Mouse (Mus musculus): ENCODE measurements around the gene Lmbrd1. TPM values are rescaled to one million over a fixed set of nuclear protein-coding genes. Genes with fewer than 3 reads are reported as not detected.
"Not testable (repeated sequence)": the region's sequence is repeated elsewhere in the genome, so short reads cannot be mapped to it uniquely, and the experiment has no call there.

Gene Lmbrd1
- total RNA-seq (2018; cell fraction: chromatin; rRNA removed) = 100 to 1,000 TPM in 24 of 26 experiments, 10 to 100 TPM in 2; 92.4 to 302 (median 120) TPM
- 100 to 1,000 TPM in 1 of 26 experiments, 10 to 100 TPM in 25; 52.1 to 102 (median 67.9) TPM for total RNA-seq (2018; cell fraction: cytosol; rRNA removed)
- 100 to 1,000 TPM in 17 of 26 experiments, 10 to 100 TPM in 9; 79.7 to 180 (median 107) TPM for total RNA-seq (2018; cell fraction: nucleus; rRNA removed)
- polyA plus RNA-seq (2018) = 56.9 to 120 TPM (median 62.5 TPM) in 3 replicates

- H3K79me2 ChIP-seq (ENCODE audit: inconsistent target) = peaks cover 48% of the 10 kb centered on the region
- H3K36me3 ChIP-seq (ENCODE audit: inconsistent target) = no peaks in the 10 kb centered on the region
- H3K4me3 ChIP-seq (ENCODE audit: inconsistent target) = peak within 1 kb of the TSS; percentile 86
- H3K27ac ChIP-seq = peak within 1 kb of the TSS; percentile 69
- WGBS (ENCODE audit: missing documents) = 2% methylated on average over 39 of the region's 54 CpGs
Measured at GRCm38 (mm10) chr1:24678205-24678917, at the start of gene Lmbrd1. Lmbrd1 (plus strand) TSS chr1:24678630.

- Histone ChIP-seq H3K36me3 (ENCODE audit: inconsistent target) (no peaks in the 10 kb centered on the region), H3K4me3 (ENCODE audit: inconsistent target) (no peak overlapping the region), H3K27ac (no peak overlapping the region), H3K79me2 (ENCODE audit: inconsistent target) (no peaks in the 10 kb centered on the region)
- WGBS (ENCODE audit: missing documents) = 43% methylated on average over 14 of the region's 14 CpGs
Measured at GRCm38 (mm10) chr1:24633553-24634132, 44.8 kb upstream of the Lmbrd1 start.

GRCm38 (mm10) chr1:24650100-24650499 lies 28.3 kb upstream of the Lmbrd1 start:
- Histone ChIP-seq H3K79me2 (ENCODE audit: inconsistent target) (no peaks in the 10 kb centered on the region), H3K36me3 (ENCODE audit: inconsistent target) (no peaks in the 10 kb centered on the region), H3K4me3 (ENCODE audit: inconsistent target) (no peak overlapping the region), H3K27ac (no peak overlapping the region)
- WGBS (ENCODE audit: missing documents) = 91% methylated on average over 1 of the region's 2 CpGs

GRCm38 (mm10) chr1:24659914-24660313 lies 18.5 kb upstream of the Lmbrd1 start:
- no peaks in the 10 kb centered on the region for H3K36me3 ChIP-seq (ENCODE audit: inconsistent target)
- no peak overlapping the region for H3K27ac ChIP-seq
- H3K79me2 ChIP-seq (ENCODE audit: inconsistent target) = no peaks in the 10 kb centered on the region
- no peak overlapping the region for H3K4me3 ChIP-seq (ENCODE audit: inconsistent target)
- WGBS (ENCODE audit: missing documents) = 9% methylated on average over 1 of the region's 1 CpGs

GRCm38 (mm10) chr1:24660662-24661061 lies 17.8 kb upstream of the Lmbrd1 start:
- not testable (repeated sequence) for H3K4me3 ChIP-seq (ENCODE audit: inconsistent target); H3K36me3 ChIP-seq (ENCODE audit: inconsistent target); H3K27ac ChIP-seq; H3K79me2 ChIP-seq (ENCODE audit: inconsistent target)

GRCm38 (mm10) chr1:24661551-24661950 lies 16.9 kb upstream of the Lmbrd1 start:
- WGBS (ENCODE audit: missing documents) = 80% methylated on average over 3 of the region's 3 CpGs

GRCm38 (mm10) chr1:24664158-24664557 lies 14.3 kb upstream of the Lmbrd1 start:
- no peaks in the 10 kb centered on the region for H3K36me3 ChIP-seq (ENCODE audit: inconsistent target)
- H3K79me2 ChIP-seq (ENCODE audit: inconsistent target) = no peaks in the 10 kb centered on the region
- H3K4me3 ChIP-seq (ENCODE audit: inconsistent target) = no peak overlapping the region
- H3K27ac ChIP-seq = no peak overlapping the region

More at GRCm38 (mm10) chr1:24661551-24661950, 16.9 kb upstream of the Lmbrd1 start:
- Histone ChIP-seq H3K36me3 (ENCODE audit: inconsistent target) (no peaks in the 10 kb centered on the region), H3K27ac (no peak overlapping the region), H3K79me2 (ENCODE audit: inconsistent target) (no peaks in the 10 kb centered on the region), H3K4me3 (ENCODE audit: inconsistent target) (no peak overlapping the region)

GRCm38 (mm10) chr1:24673231-24673630 lies 5.2 kb upstream of the Lmbrd1 start:
- no peak overlapping the region for H3K4me3 ChIP-seq (ENCODE audit: inconsistent target)
- WGBS (ENCODE audit: missing documents) = 55% methylated on average over 3 of the region's 3 CpGs
- H3K36me3 ChIP-seq (ENCODE audit: inconsistent target) = no peaks in the 10 kb centered on the region
- no peak overlapping the region for H3K27ac ChIP-seq
- no peaks in the 10 kb centered on the region for H3K79me2 ChIP-seq (ENCODE audit: inconsistent target)

GRCm38 (mm10) chr1:24677706-24678105 lies 724 bp upstream of the Lmbrd1 start:
- no peaks in the 10 kb centered on the region for H3K36me3 ChIP-seq (ENCODE audit: inconsistent target)
- peak overlapping the region; percentile 40 for H3K4me3 ChIP-seq (ENCODE audit: inconsistent target)
- WGBS (ENCODE audit: missing documents) = 70% methylated on average over 9 of the region's 9 CpGs
- peak overlapping the region; percentile 53 for H3K27ac ChIP-seq
- peaks cover 41% of the 10 kb centered on the region for H3K79me2 ChIP-seq (ENCODE audit: inconsistent target)

GRCm38 (mm10) chr1:24679071-24679470 lies 641 bp downstream of the Lmbrd1 start:
- H3K36me3 ChIP-seq (ENCODE audit: inconsistent target) = no peaks in the 10 kb centered on the region
- H3K79me2 ChIP-seq (ENCODE audit: inconsistent target) = peaks cover 55% of the 10 kb centered on the region
- 3% methylated on average over 7 of the region's 13 CpGs for WGBS (ENCODE audit: missing documents)
- peak overlapping the region; percentile 86 for H3K4me3 ChIP-seq (ENCODE audit: inconsistent target)
- H3K27ac ChIP-seq = peak overlapping the region; percentile 69

GRCm38 (mm10) chr1:24680991-24681390 lies 2.6 kb downstream of the Lmbrd1 start:
- Histone ChIP-seq H3K27ac (no peak overlapping the region), H3K36me3 (ENCODE audit: inconsistent target) (peaks cover 6% of the 10 kb centered on the region; the same call in 1 of the 2 replicates), H3K79me2 (ENCODE audit: inconsistent target) (peaks cover 71% of the 10 kb centered on the region), H3K4me3 (ENCODE audit: inconsistent target) (no peak overlapping the region)
- 87% methylated on average over 3 of the region's 3 CpGs for WGBS (ENCODE audit: missing documents)

- WGBS (ENCODE audit: missing documents) = 83% methylated on average over 3 of the region's 3 CpGs
- H3K4me3 ChIP-seq (ENCODE audit: inconsistent target) = no peak overlapping the region
- no peak overlapping the region for H3K27ac ChIP-seq
- H3K36me3 ChIP-seq (ENCODE audit: inconsistent target) = peaks cover 6% of the 10 kb centered on the region; the same call in 1 of the 2 replicates
- H3K79me2 ChIP-seq (ENCODE audit: inconsistent target) = peaks cover 76% of the 10 kb centered on the region
Measured at GRCm38 (mm10) chr1:24681946-24682345, 3.5 kb downstream of the Lmbrd1 start.

GRCm38 (mm10) chr1:24683947-24684346 lies 5.5 kb downstream of the Lmbrd1 start:
- H3K79me2 ChIP-seq (ENCODE audit: inconsistent target) = peaks cover 88% of the 10 kb centered on the region
- 100% methylated on average over 1 of the region's 1 CpGs for WGBS (ENCODE audit: missing documents)
- H3K27ac ChIP-seq = no peak overlapping the region
- H3K36me3 ChIP-seq (ENCODE audit: inconsistent target) = peaks cover 13% of the 10 kb centered on the region
- no peak overlapping the region for H3K4me3 ChIP-seq (ENCODE audit: inconsistent target)

GRCm38 (mm10) chr1:24685606-24686005 lies 7.2 kb downstream of the Lmbrd1 start:
- H3K36me3 ChIP-seq (ENCODE audit: inconsistent target) = peaks cover 14% of the 10 kb centered on the region
- no peak overlapping the region for H3K4me3 ChIP-seq (ENCODE audit: inconsistent target)
- 94% methylated on average over 4 of the region's 7 CpGs for WGBS (ENCODE audit: missing documents)
- H3K27ac ChIP-seq = no peak overlapping the region
- H3K79me2 ChIP-seq (ENCODE audit: inconsistent target) = peaks cover 88% of the 10 kb centered on the region

All from macrophage (primary cell).